Mouse (Mus musculus) liver, embryonic 14.5 days (tissue): ENCODE data around the gene Rab11b.
A peak's percentile ranks its signal among the peaks of the same experiment; 100 is the strongest.

ENCODE experiments used
- CTCF ChIP-seq: IDR thresholded peaks from 2 replicates; pipeline ENCODE4 v1.5.1; 2016; ENCODE audit warnings: antibody characterized with exemption, low read depth, control low read depth
- EP300 ChIP-seq: IDR thresholded peaks from 2 replicates; pipeline ENCODE4 v1.6.1; 2016; ENCODE audit warnings: antibody characterized with exemption, low read depth

- TF ChIP-seq EP300, result no peak
- peak; percentile 55 for TF ChIP-seq CTCF
These were observed 31.1 kb downstream of the Rab11b start for GRCm38 (mm10) chr17:33729215-33729614.
